Mouse (Mus musculus): ENCODE measurements around the gene Foxf1. TPM values are rescaled to one million over a fixed set of nuclear protein-coding genes. Genes with fewer than 3 reads are reported as not detected.

The Foxf1 gene
- polyA plus RNA-seq (2012; rRNA removed), result 2.6 and 2.9 TPM in 2 replicates

GRCm38 (mm10) chr8:121084210-121084951 lies at the start of gene Foxf1:
Gene Foxf1 (plus strand): TSS chr8:121084386.

GRCm38 (mm10) chr8:121107668-121108656 lies 23.8 kb downstream of the Foxf1 start, which contains the start of gene Mthfsd:
Gene Mthfsd (minus strand): TSS chr8:121108392.

GRCm38 (mm10) chr8:121115948-121116347 lies 31.8 kb downstream of the Foxf1 start, which contains the start of gene Foxc2:
Gene Foxc2 (plus strand): TSS chr8:121116171.

GRCm38 (mm10) chr8:121127756-121128375 lies 43.7 kb downstream of the Foxf1 start, which contains the start of gene Foxl1:
Gene Foxl1 (plus strand): TSS chr8:121127940.

Other genes with a start within 250 kb of the Foxf1 start
- 18.4 and 21.1 TPM in 2 replicates for gene Mthfsd, start 24.0 kb downstream of the Foxf1 start, polyA plus RNA-seq (2012; rRNA removed)
- gene Foxc2, start 31.8 kb downstream of the Foxf1 start, polyA plus RNA-seq (2012; rRNA removed), result 0.03 and 0.05 TPM in 2 replicates
- gene Foxl1, start 43.6 kb downstream of the Foxf1 start, polyA plus RNA-seq (2012; rRNA removed), result 0.01 and 0.04 TPM in 2 replicates

All from liver, embryonic 18 days (tissue).